Mouse (Mus musculus) heart, embryonic 10.5 days (tissue): ENCODE measurements at regions not wholly inside any gene's neighbourhood (a gene's known extent, or its start where the extent isn't known, plus 50 kb on each side); places are given as distances from the start of the nearest gene placed in this dataset.

Source experiments
- DNase-seq: peaks from one replicate; pipeline ENCODE4 v3.0.0-alpha.2; 2017; ENCODE audit warnings: low spot score
- H3K27ac ChIP-seq: fragments of 300-500 bp; sonication (generic); 2 replicates; pipeline ENCODE4 v1.5.1; 2016; ENCODE audit warnings: mild to moderate bottlenecking
- H3K27me3 ChIP-seq: fragments of 300-500 bp; sonication (generic); 2 replicates; pipeline ENCODE4 v1.6.1; 2016; ENCODE audit warnings: mild to moderate bottlenecking; ENCODE audit not compliant: poor library complexity, insufficient read depth, severe bottlenecking
- H3K36me3 ChIP-seq: fragments of 300-500 bp; sonication (generic); 2 replicates; pipeline ENCODE4 v1.6.1; 2016; ENCODE audit warnings: mild to moderate bottlenecking, moderate library complexity
- H3K4me1 ChIP-seq: fragments of 300-500 bp; sonication (generic); 2 replicates; pipeline ENCODE4 v1.6.1; 2016; ENCODE audit warnings: mild to moderate bottlenecking
- H3K4me3 ChIP-seq: fragments of 300-500 bp; sonication (generic); 2 replicates; pipeline ENCODE4 v1.5.1; 2016; ENCODE audit warnings: mild to moderate bottlenecking, moderate library complexity
- H3K9me3 ChIP-seq: fragments of 300-500 bp; sonication (generic); 2 replicates; pipeline ENCODE4 v1.6.1; 2016; ENCODE audit warnings: mild to moderate bottlenecking, moderate library complexity
- WGBS: fragments of 180-500 bp; shearing (Covaris S2); methylation state at CpG from one replicate; pipeline ENCODE4 v1.1.7; 2016; 5-methylcytosine and 5-hydroxymethylcytosine counted together

- Histone ChIP-seq H3K4me3 (no peak overlapping the region), H3K9me3 (no peaks in the 10 kb centered on the region), H3K4me1 (no peaks in the 10 kb centered on the region), H3K27me3 (no peaks in the 10 kb centered on the region), H3K36me3 (no peaks in the 10 kb centered on the region), H3K27ac (no peak overlapping the region)
- DNase-seq = no peak
- WGBS = 65% methylated on average over 6 of the region's 6 CpGs
Observed at GRCm38 (mm10) chr15:97620261-97620660, 85.4 kb downstream of the Rpap3 start.

- no peaks in the 10 kb centered on the region for H3K4me1 ChIP-seq
- no peak overlapping the region for H3K4me3 ChIP-seq
- DNase-seq = no peak
- no peaks in the 10 kb centered on the region for H3K9me3 ChIP-seq
- no peaks in the 10 kb centered on the region for H3K36me3 ChIP-seq
- 83% methylated on average over 7 of the region's 7 CpGs for WGBS
- H3K27me3 ChIP-seq = no peaks in the 10 kb centered on the region
- no peak overlapping the region for H3K27ac ChIP-seq
Observed at GRCm38 (mm10) chr15:97619764-97620163, 85.9 kb downstream of the Rpap3 start.

- H3K4me1 ChIP-seq = peaks cover 4% of the 10 kb centered on the region; the same call in 1 of the 2 replicates
- H3K36me3 ChIP-seq = no peaks in the 10 kb centered on the region
- H3K4me3 ChIP-seq = no peak overlapping the region
- H3K9me3 ChIP-seq = no peaks in the 10 kb centered on the region
- DNase-seq = no peak
- WGBS = 79% methylated on average over 2 of the region's 2 CpGs
- H3K27me3 ChIP-seq = no peaks in the 10 kb centered on the region; the same call in 1 of the 2 replicates
- no peak overlapping the region for H3K27ac ChIP-seq
Observed at GRCm38 (mm10) chr15:97612325-97612724, 93.3 kb downstream of the Rpap3 start.

GRCm38 (mm10) chr15:97610767-97611166 lies 94.9 kb downstream of the Rpap3 start:
- Histone ChIP-seq H3K27ac (no peak overlapping the region), H3K4me3 (no peak overlapping the region), H3K36me3 (no peaks in the 10 kb centered on the region), H3K9me3 (no peaks in the 10 kb centered on the region), H3K4me1 (peaks cover 14% of the 10 kb centered on the region), H3K27me3 (no peaks in the 10 kb centered on the region; the same call in 1 of the 2 replicates)
- DNase-seq = no peak
- 86% methylated on average over 4 of the region's 4 CpGs for WGBS

- Histone ChIP-seq H3K4me1 (peaks cover 14% of the 10 kb centered on the region), H3K36me3 (no peaks in the 10 kb centered on the region), H3K9me3 (no peaks in the 10 kb centered on the region), H3K27me3 (no peaks in the 10 kb centered on the region; the same call in 1 of the 2 replicates), H3K27ac (no peak overlapping the region), H3K4me3 (no peak overlapping the region)
- no peak for DNase-seq
- WGBS = 78% methylated on average over 7 of the region's 7 CpGs
Observed at GRCm38 (mm10) chr15:97609496-97609895, 96.1 kb downstream of the Rpap3 start.

- Histone ChIP-seq H3K36me3 (no peaks in the 10 kb centered on the region), H3K27me3 (no peaks in the 10 kb centered on the region; the same call in 1 of the 2 replicates), H3K4me3 (no peak overlapping the region), H3K27ac (no peak overlapping the region), H3K9me3 (no peaks in the 10 kb centered on the region), H3K4me1 (peaks cover 14% of the 10 kb centered on the region)
- 86% methylated on average over 7 of the region's 7 CpGs for WGBS
- DNase-seq = no peak
Observed at GRCm38 (mm10) chr15:97608651-97609050, 97.0 kb downstream of the Rpap3 start.

- no peak for DNase-seq
- H3K4me3 ChIP-seq = no peak overlapping the region
- H3K27ac ChIP-seq = no peak overlapping the region
- peaks cover 10% of the 10 kb centered on the region for H3K4me1 ChIP-seq
- WGBS = 82% methylated on average over 15 of the region's 15 CpGs
- no peaks in the 10 kb centered on the region for H3K36me3 ChIP-seq
- H3K27me3 ChIP-seq = no peaks in the 10 kb centered on the region; the same call in 1 of the 2 replicates
- H3K9me3 ChIP-seq = no peaks in the 10 kb centered on the region
Observed at GRCm38 (mm10) chr15:97607617-97608206, 97.9 kb downstream of the Rpap3 start.

- Histone ChIP-seq H3K9me3 (no peaks in the 10 kb centered on the region), H3K4me1 (peaks cover 10% of the 10 kb centered on the region), H3K36me3 (no peaks in the 10 kb centered on the region), H3K27me3 (no peaks in the 10 kb centered on the region; the same call in 1 of the 2 replicates), H3K4me3 (peak overlapping the region; percentile 53), H3K27ac (0 out of 2 replicates have a peak overlapping the region, but pooled peaks have one; percentile 29)
- no peak for DNase-seq
- 14% methylated on average over 25 of the region's 25 CpGs for WGBS
Observed at GRCm38 (mm10) chr15:97606630-97607381, 98.8 kb downstream of the Rpap3 start.

- Histone ChIP-seq H3K4me1 (peaks cover 10% of the 10 kb centered on the region), H3K9me3 (no peaks in the 10 kb centered on the region), H3K27me3 (no peaks in the 10 kb centered on the region; the same call in 1 of the 2 replicates), H3K4me3 (peak overlapping the region; percentile 53), H3K36me3 (no peaks in the 10 kb centered on the region), H3K27ac (0 out of 2 replicates have a peak overlapping the region, but pooled peaks have one; percentile 29)
- no peak for DNase-seq
- 49% methylated on average over 6 of the region's 6 CpGs for WGBS
Observed at GRCm38 (mm10) chr15:97606232-97606629, 99.4 kb downstream of the Rpap3 start.

GRCm38 (mm10) chr15:97605791-97606190 lies 99.8 kb downstream of the Rpap3 start:
- Histone ChIP-seq H3K27ac (no peak overlapping the region), H3K4me3 (no peak overlapping the region), H3K27me3 (no peaks in the 10 kb centered on the region; the same call in 1 of the 2 replicates), H3K4me1 (peaks cover 10% of the 10 kb centered on the region), H3K36me3 (no peaks in the 10 kb centered on the region), H3K9me3 (no peaks in the 10 kb centered on the region)
- no peak for DNase-seq
- WGBS = 85% methylated on average over 7 of the region's 7 CpGs

- no peaks in the 10 kb centered on the region for H3K36me3 ChIP-seq
- 37% methylated on average over 6 of the region's 6 CpGs for WGBS
- H3K9me3 ChIP-seq = no peaks in the 10 kb centered on the region
- H3K27me3 ChIP-seq = no peaks in the 10 kb centered on the region; the same call in 1 of the 2 replicates
- no peak overlapping the region for H3K4me3 ChIP-seq
- no peak for DNase-seq
- H3K27ac ChIP-seq = no peak overlapping the region
- H3K4me1 ChIP-seq = peaks cover 10% of the 10 kb centered on the region
Observed at GRCm38 (mm10) chr15:97603492-97603891, 102.1 kb downstream of the Rpap3 start.

GRCm38 (mm10) chr15:97598270-97598669 lies 107.4 kb downstream of the Rpap3 start:
- WGBS = 85% methylated on average over 8 of the region's 8 CpGs
- no peak overlapping the region for H3K4me3 ChIP-seq
- H3K4me1 ChIP-seq = peaks cover 16% of the 10 kb centered on the region
- no peak overlapping the region for H3K27ac ChIP-seq
- H3K36me3 ChIP-seq = no peaks in the 10 kb centered on the region
- DNase-seq = no peak
- H3K9me3 ChIP-seq = no peaks in the 10 kb centered on the region
- H3K27me3 ChIP-seq = no peaks in the 10 kb centered on the region

GRCm38 (mm10) chr15:97596514-97597081 lies 109.0 kb downstream of the Rpap3 start:
- no peak overlapping the region for H3K27ac ChIP-seq
- H3K4me3 ChIP-seq = no peak overlapping the region
- no peaks in the 10 kb centered on the region for H3K27me3 ChIP-seq
- no peaks in the 10 kb centered on the region for H3K36me3 ChIP-seq
- peaks cover 16% of the 10 kb centered on the region for H3K4me1 ChIP-seq
- WGBS = 56% methylated on average over 8 of the region's 8 CpGs
- no peak for DNase-seq
- no peaks in the 10 kb centered on the region for H3K9me3 ChIP-seq
